Mouse (Mus musculus): ENCODE data around the gene 4933415A04Rik. TPM values are rescaled to one million over a fixed set of nuclear protein-coding genes. Genes with fewer than 3 reads are reported as not detected.

The 4933415A04Rik gene
- not detected in 2 replicates for polyA plus RNA-seq (2011; ENCODE audit: insufficient read length, low read depth, missing spikeins)

- TF ChIP-seq CTCF (IDR thresholded peaks at IDR 0.05; ENCODE audit: borderline replicate concordance, insufficient read depth, low read length) (no peak), POLR2A (IDR thresholded peaks at IDR 0.05; ENCODE audit: low read depth, low read length) (no peak)
- H3K4me1 ChIP-seq (ENCODE audit: control insufficient read depth, insufficient read depth, low read length) = peaks cover 3% of the 10 kb centered on the region; the same call in 1 of the 2 replicates
- no peak within 1 kb of the TSS for H3K4me3 ChIP-seq (ENCODE audit: insufficient read depth, low read length)
- H3K27ac ChIP-seq (ENCODE audit: insufficient read depth, low read length) = no peak within 1 kb of the TSS
These were observed at the start of gene 4933415A04Rik for GRCm38 (mm10) chr11:43586324-43587090. Gene 4933415A04Rik, plus strand, starts transcription at chr11:43587040.

GRCm38 (mm10) chr11:43537074-43537473 lies 49.8 kb upstream of the 4933415A04Rik start:
- no peak for TF ChIP-seq POLR2A (IDR thresholded peaks at IDR 0.05; ENCODE audit: low read depth, low read length)
- TF ChIP-seq CTCF (IDR thresholded peaks at IDR 0.05; ENCODE audit: borderline replicate concordance, insufficient read depth, low read length) = no peak
- Histone ChIP-seq H3K4me3 (ENCODE audit: insufficient read depth, low read length) (no peak overlapping the region), H3K4me1 (ENCODE audit: control insufficient read depth, insufficient read depth, low read length) (no peaks in the 10 kb centered on the region), H3K27ac (ENCODE audit: insufficient read depth, low read length) (no peak overlapping the region)

GRCm38 (mm10) chr11:43539863-43540262 lies 47.0 kb upstream of the 4933415A04Rik start:
- TF ChIP-seq CTCF (IDR thresholded peaks at IDR 0.05; ENCODE audit: borderline replicate concordance, insufficient read depth, low read length) (no peak), POLR2A (IDR thresholded peaks at IDR 0.05; ENCODE audit: low read depth, low read length) (no peak)
- Histone ChIP-seq H3K4me1 (ENCODE audit: control insufficient read depth, insufficient read depth, low read length) (no peaks in the 10 kb centered on the region), H3K4me3 (ENCODE audit: insufficient read depth, low read length) (no peak overlapping the region), H3K27ac (ENCODE audit: insufficient read depth, low read length) (no peak overlapping the region)

GRCm38 (mm10) chr11:43543711-43544466 lies 43.0 kb upstream of the 4933415A04Rik start:
- H3K27ac ChIP-seq (ENCODE audit: insufficient read depth, low read length) = no peak overlapping the region
- H3K4me3 ChIP-seq (ENCODE audit: insufficient read depth, low read length) = no peak overlapping the region
- TF ChIP-seq CTCF (IDR thresholded peaks at IDR 0.05; ENCODE audit: borderline replicate concordance, insufficient read depth, low read length) (no peak), POLR2A (IDR thresholded peaks at IDR 0.05; ENCODE audit: low read depth, low read length) (no peak)
- no peaks in the 10 kb centered on the region for H3K4me1 ChIP-seq (ENCODE audit: control insufficient read depth, insufficient read depth, low read length)

- H3K4me1 ChIP-seq (ENCODE audit: control insufficient read depth, insufficient read depth, low read length) = no peaks in the 10 kb centered on the region
- no peak overlapping the region for H3K27ac ChIP-seq (ENCODE audit: insufficient read depth, low read length)
- no peak overlapping the region for H3K4me3 ChIP-seq (ENCODE audit: insufficient read depth, low read length)
- no peak for TF ChIP-seq CTCF (IDR thresholded peaks at IDR 0.05; ENCODE audit: borderline replicate concordance, insufficient read depth, low read length)
- no peak for TF ChIP-seq POLR2A (IDR thresholded peaks at IDR 0.05; ENCODE audit: low read depth, low read length)
These were observed 42.0 kb upstream of the 4933415A04Rik start for GRCm38 (mm10) chr11:43544819-43545218.

GRCm38 (mm10) chr11:43545873-43546475 lies 40.9 kb upstream of the 4933415A04Rik start:
- Histone ChIP-seq H3K27ac (ENCODE audit: insufficient read depth, low read length) (no peak overlapping the region), H3K4me3 (ENCODE audit: insufficient read depth, low read length) (no peak overlapping the region), H3K4me1 (ENCODE audit: control insufficient read depth, insufficient read depth, low read length) (no peaks in the 10 kb centered on the region)
- TF ChIP-seq POLR2A (IDR thresholded peaks at IDR 0.05; ENCODE audit: low read depth, low read length) (no peak), CTCF (IDR thresholded peaks at IDR 0.05; ENCODE audit: borderline replicate concordance, insufficient read depth, low read length) (no peak)

- no peak overlapping the region for H3K27ac ChIP-seq (ENCODE audit: insufficient read depth, low read length)
- H3K4me3 ChIP-seq (ENCODE audit: insufficient read depth, low read length) = no peak overlapping the region
- TF ChIP-seq CTCF (IDR thresholded peaks at IDR 0.05; ENCODE audit: borderline replicate concordance, insufficient read depth, low read length) (no peak), POLR2A (IDR thresholded peaks at IDR 0.05; ENCODE audit: low read depth, low read length) (no peak)
- H3K4me1 ChIP-seq (ENCODE audit: control insufficient read depth, insufficient read depth, low read length) = no peaks in the 10 kb centered on the region
These were observed 40.2 kb upstream of the 4933415A04Rik start for GRCm38 (mm10) chr11:43546678-43547077.

- no peak overlapping the region for H3K27ac ChIP-seq (ENCODE audit: insufficient read depth, low read length)
These were observed 38.7 kb upstream of the 4933415A04Rik start for GRCm38 (mm10) chr11:43548148-43548547.

GRCm38 (mm10) chr11:43548657-43549435 lies 38.0 kb upstream of the 4933415A04Rik start:
- Histone ChIP-seq H3K27ac (ENCODE audit: insufficient read depth, low read length) (no peak overlapping the region), H3K4me3 (ENCODE audit: insufficient read depth, low read length) (no peak overlapping the region), H3K4me1 (ENCODE audit: control insufficient read depth, insufficient read depth, low read length) (no peaks in the 10 kb centered on the region)
- TF ChIP-seq CTCF (IDR thresholded peaks at IDR 0.05; ENCODE audit: borderline replicate concordance, insufficient read depth, low read length) (no peak), POLR2A (IDR thresholded peaks at IDR 0.05; ENCODE audit: low read depth, low read length) (no peak)

More at GRCm38 (mm10) chr11:43548148-43548547, 38.7 kb upstream of the 4933415A04Rik start:
- TF ChIP-seq POLR2A (IDR thresholded peaks at IDR 0.05; ENCODE audit: low read depth, low read length) (no peak), CTCF (IDR thresholded peaks at IDR 0.05; ENCODE audit: borderline replicate concordance, insufficient read depth, low read length) (no peak)
- no peaks in the 10 kb centered on the region for H3K4me1 ChIP-seq (ENCODE audit: control insufficient read depth, insufficient read depth, low read length)
- no peak overlapping the region for H3K4me3 ChIP-seq (ENCODE audit: insufficient read depth, low read length)

Data from embryonic fibroblast, embryonic 13.5 days (primary cell).